Mouse (Mus musculus) ES-E14 (cell line): ENCODE data around the gene Slc38a1. TPM values are rescaled to one million over a fixed set of nuclear protein-coding genes. Genes with fewer than 3 reads are reported as not detected.
A peak's percentile ranks its signal among the peaks of the same experiment; 100 is the strongest.

ENCODE experiments used
- DNase-seq: peaks from one replicate; pipeline ENCODE4 v3.0.0-alpha.2; 2013; ENCODE audit warnings: low read depth, low spot score
- H3K27ac ChIP-seq: 2 replicates; pipeline ENCODE4 v1.5.1; 2012; ENCODE audit warnings: low read depth, mild to moderate bottlenecking, low read length, moderate library complexity, mixed read lengths; ENCODE audit not compliant: poor library complexity, insufficient read depth, severe bottlenecking
- H3K36me3 ChIP-seq: 2 replicates; pipeline ENCODE4 v1.6.1; 2012; ENCODE audit warnings: mild to moderate bottlenecking, low read length, moderate library complexity, mixed read lengths; ENCODE audit not compliant: control insufficient read depth, poor library complexity, insufficient read depth, severe bottlenecking
- H3K4me1 ChIP-seq, 2 experiments: fragments of 150-350 bp in 1 of 2; sonication (generic) in 1 of 2; 2 replicates each; pipeline ENCODE4 v1.6.1; 2012; ENCODE audit warnings: low read length in 2 of 2, mild to moderate bottlenecking in 1 of 2, mixed read lengths in 1 of 2; ENCODE audit not compliant: control insufficient read depth in 2 of 2, insufficient read depth in 2 of 2, poor library complexity in 1 of 2
- H3K4me3 ChIP-seq, 2 experiments: fragments of 150-350 bp in 1 of 2; sonication (generic) in 1 of 2; 2 replicates each; pipeline ENCODE4 v1.5.1; 2012; ENCODE audit warnings: low read length in 2 of 2, low read depth in 1 of 2, mild to moderate bottlenecking in 1 of 2, mixed read lengths in 1 of 2; ENCODE audit not compliant: insufficient read depth in 1 of 2, poor library complexity in 1 of 2, severe bottlenecking in 1 of 2
- H3K9ac ChIP-seq: 2 replicates; pipeline ENCODE4 v1.6.1; 2012; ENCODE audit warnings: low read depth, mild to moderate bottlenecking, low read length, mixed read lengths; ENCODE audit not compliant: poor library complexity, insufficient read depth, severe bottlenecking
- H3K9me3 ChIP-seq: fragments of 150-350 bp; sonication (generic); 2 replicates; pipeline ENCODE4 v1.6.1; 2012; ENCODE audit warnings: low read depth, mild to moderate bottlenecking, low read length; ENCODE audit not compliant: control insufficient read depth, insufficient read depth
- CHD2 ChIP-seq: IDR thresholded peaks from 2 replicates; pipeline ENCODE4 v1.6.1; 2014; ENCODE audit warnings: mild to moderate bottlenecking, low read depth, low read length, inconsistent platforms
- HCFC1 ChIP-seq: IDR thresholded peaks from 2 replicates; pipeline ENCODE4 v1.6.1; 2012; ENCODE audit warnings: low read length, inconsistent platforms, borderline replicate concordance; ENCODE audit not compliant: insufficient read depth
- MAFK ChIP-seq: IDR thresholded peaks from 2 replicates; pipeline ENCODE4 v1.6.1; 2014; ENCODE audit warnings: mild to moderate bottlenecking, low read depth, low read length, inconsistent platforms; ENCODE audit not compliant: insufficient read depth
- ZC3H11A ChIP-seq: IDR thresholded peaks from 2 replicates; pipeline ENCODE4 v1.6.1; 2012; ENCODE audit warnings: low read depth, mild to moderate bottlenecking, inconsistent platforms, low read length, borderline replicate concordance
- ZNF384 ChIP-seq: IDR thresholded peaks from 2 replicates; pipeline ENCODE4 v1.6.1; 2012; ENCODE audit warnings: low read depth, low read length, inconsistent platforms
- in situ Hi-C, 2 experiments: fragments of 600-800 bp; cut with MboI; formaldehyde crosslinking; loops; one replicate each; pipeline ENCODE4 v1.15.1; 2025; ENCODE audit warnings: low sequenced_read_pairs in 2 of 2, inconsistent platforms in 1 of 2; ENCODE audit not compliant: unreplicated experiment in 2 of 2
- total RNA-seq: library from RNA; depleted of rRNA; stranded (reverse); fragments of 300-350 nt; gene quantifications from 2 replicates; pipeline ENCODE4 v1.2.3, GENCODE M21; 2012; rRNA removed

The Slc38a1 gene
- total RNA-seq, 1 experiment: 95.6 TPM

GRCm38 (mm10) chr15:96542135-96542534 lies 100.6 kb downstream of the Slc38a1 start:
- Histone ChIP-seq H3K27ac (no peak overlapping the region), H3K36me3 (no peaks in the 10 kb centered on the region), H3K9me3 (no peaks in the 10 kb centered on the region), H3K4me1 (no peaks in the 10 kb centered on the region), H3K9ac (no peak overlapping the region), H3K4me3 (no peak overlapping the region)
- TF ChIP-seq ZNF384: no peak
- in situ Hi-C loops: loop anchor here in 1 of 2 experiments (10.0 to 25.0 kb wide), 2 partner anchors 133 to 395 kb away; no protein-coding TSS in a partner anchor
- no peak for DNase-seq

- H3K4me1 ChIP-seq: no peaks in the 10 kb centered on the region
- no peak overlapping the region for H3K9ac ChIP-seq
- in situ Hi-C loops: loop anchor here in 1 of 2 experiments (25.0 kb wide), 1 partner anchor 400 kb away; no protein-coding TSS in a partner anchor
- no peaks in the 10 kb centered on the region for H3K9me3 ChIP-seq
- H3K27ac ChIP-seq: no peak overlapping the region
- H3K4me3 ChIP-seq: no peak overlapping the region
- TF ChIP-seq ZNF384: no peak
- TF ChIP-seq MAFK: no peak
- no peak for TF ChIP-seq HCFC1
- DNase-seq: no peak
- H3K36me3 ChIP-seq: no peaks in the 10 kb centered on the region
These were observed 105.4 kb downstream of the Slc38a1 start for GRCm38 (mm10) chr15:96537272-96537671.

GRCm38 (mm10) chr15:96536412-96536811 lies 106.3 kb downstream of the Slc38a1 start:
- Histone ChIP-seq H3K9me3 (no peaks in the 10 kb centered on the region), H3K9ac (no peak overlapping the region), H3K27ac (no peak overlapping the region), H3K4me3 (no peak overlapping the region), H3K36me3 (no peaks in the 10 kb centered on the region), H3K4me1 (no peaks in the 10 kb centered on the region)
- TF ChIP-seq ZNF384: peak; percentile 75
- TF ChIP-seq HCFC1: no peak
- TF ChIP-seq ZC3H11A: no peak
- no peak for TF ChIP-seq MAFK
- TF ChIP-seq CHD2: no peak
- DNase-seq: no peak
- in situ Hi-C loops: loop anchor here in 1 of 2 experiments (25.0 kb wide), 1 partner anchor 401 kb away; no protein-coding TSS in a partner anchor

- no peaks in the 10 kb centered on the region for H3K9me3 ChIP-seq
- no peak overlapping the region for H3K9ac ChIP-seq
- no peak overlapping the region for H3K27ac ChIP-seq
- H3K4me1 ChIP-seq: peaks cover 0 to 4% of the 10 kb centered on the region in 2 experiments; a peak in 1 of 4 replicates
- H3K36me3 ChIP-seq: no peaks in the 10 kb centered on the region
- in situ Hi-C loops: loop anchor here in 1 of 2 experiments (25.0 kb wide), 1 partner anchor 410 kb away; no protein-coding TSS in a partner anchor
- no peak overlapping the region for H3K4me3 ChIP-seq
- TF ChIP-seq ZC3H11A: no peak
- TF ChIP-seq CHD2: no peak
- no peak for TF ChIP-seq HCFC1
- TF ChIP-seq ZNF384: no peak
- TF ChIP-seq MAFK: no peak
- no peak for DNase-seq
These were observed 115.0 kb downstream of the Slc38a1 start for GRCm38 (mm10) chr15:96527686-96528085.

- no peak for TF ChIP-seq HCFC1
- TF ChIP-seq MAFK: no peak
- TF ChIP-seq CHD2: no peak
- no peak for TF ChIP-seq ZNF384
- TF ChIP-seq ZC3H11A: no peak
- H3K36me3 ChIP-seq: no peaks in the 10 kb centered on the region
- H3K4me3 ChIP-seq: no peak overlapping the region
- no peaks in the 10 kb centered on the region for H3K9me3 ChIP-seq
- H3K27ac ChIP-seq: no peak overlapping the region
- no peak overlapping the region for H3K9ac ChIP-seq
- in situ Hi-C loops: loop anchor here in 1 of 2 experiments (25.0 kb wide), 1 partner anchor 413 kb away; no protein-coding TSS in a partner anchor
- peak; percentile 24 for DNase-seq
- peaks cover 0 to 4% of the 10 kb centered on the region in 2 experiments; a peak in 1 of 4 replicates for H3K4me1 ChIP-seq
These were observed 118.4 kb downstream of the Slc38a1 start for GRCm38 (mm10) chr15:96524239-96524738.

Other genes starting within 250 kb of the Slc38a1 start
- 57.4 and 92.7 TPM in 2 replicates for gene Scaf11, start 182.1 kb downstream of the Slc38a1 start, total RNA-seq
- 262 and 326 TPM in 2 replicates for gene Slc38a2, start 56.8 kb upstream of the Slc38a1 start, total RNA-seq